Mouse (Mus musculus) fibroblast of lung, adult 2 months (primary cell): ENCODE measurements around the gene Gjc3.
"Not testable (repeated sequence)": the region's sequence is repeated elsewhere in the genome, so short reads cannot be mapped to it uniquely, and the experiment has no call there.

ENCODE experiments used
- DNase-seq: peaks from one replicate; pipeline ENCODE4 v3.0.0-alpha.2; 2011; ENCODE audit warnings: low read depth

Gene Gjc3

GRCm38 (mm10) chr5:137962945-137963344 lies at the start of gene Gjc3:
Gene Gjc3, minus strand, starts transcription at chr5:137963098.
- no peak for DNase-seq

- no peak for DNase-seq
Observed at GRCm38 (mm10) chr5:138012382-138012781, 49.5 kb upstream of the Gjc3 start.

- no peak for DNase-seq
Observed at GRCm38 (mm10) chr5:138009437-138009836, 46.5 kb upstream of the Gjc3 start.

GRCm38 (mm10) chr5:137986351-137986750 lies 23.5 kb upstream of the Gjc3 start:
- no peak for DNase-seq

GRCm38 (mm10) chr5:137981300-137981699 lies 18.4 kb upstream of the Gjc3 start, which contains the start of gene Azgp1:
Gene Azgp1, plus strand, starts transcription at chr5:137981520.
- DNase-seq: no peak

- no peak for DNase-seq
Observed at GRCm38 (mm10) chr5:137979081-137979480, 16.2 kb upstream of the Gjc3 start.

- no peak for DNase-seq
Observed at GRCm38 (mm10) chr5:137977291-137977690, 14.4 kb upstream of the Gjc3 start.

- no peak for DNase-seq
Observed at GRCm38 (mm10) chr5:137975434-137975833, 12.5 kb upstream of the Gjc3 start.

GRCm38 (mm10) chr5:137974724-137975123 lies 11.8 kb upstream of the Gjc3 start:
- no peak for DNase-seq

GRCm38 (mm10) chr5:137973738-137974137 lies 10.8 kb upstream of the Gjc3 start:
- DNase-seq: no peak

- DNase-seq: no peak
Observed at GRCm38 (mm10) chr5:137973161-137973560, 10.3 kb upstream of the Gjc3 start.

- DNase-seq: no peak
Observed at GRCm38 (mm10) chr5:137966492-137966891, 3.6 kb upstream of the Gjc3 start.

GRCm38 (mm10) chr5:137956404-137956803 lies 6.5 kb downstream of the Gjc3 start:
- DNase-seq: no peak

- DNase-seq: no peak
Observed at GRCm38 (mm10) chr5:137951218-137951617, 11.7 kb downstream of the Gjc3 start.

- no peak for DNase-seq
Observed at GRCm38 (mm10) chr5:137947303-137947702, 15.6 kb downstream of the Gjc3 start.

- DNase-seq: no peak
Observed at GRCm38 (mm10) chr5:137943133-137943532, 19.8 kb downstream of the Gjc3 start.

GRCm38 (mm10) chr5:137940948-137941347 lies 21.9 kb downstream of the Gjc3 start:
- no peak for DNase-seq

- DNase-seq: no peak
Observed at GRCm38 (mm10) chr5:137937238-137937637, 25.7 kb downstream of the Gjc3 start.

- no peak for DNase-seq
Observed at GRCm38 (mm10) chr5:137936486-137936885, 26.4 kb downstream of the Gjc3 start.

- not testable (repeated sequence) for DNase-seq
Observed at GRCm38 (mm10) chr5:137933934-137934333, 29.0 kb downstream of the Gjc3 start.

GRCm38 (mm10) chr5:137928439-137928838 lies 34.5 kb downstream of the Gjc3 start:
- DNase-seq: no peak

- DNase-seq: no peak
Observed at GRCm38 (mm10) chr5:137922171-137922570, 40.7 kb downstream of the Gjc3 start.

- peak; percentile 4 for DNase-seq
Observed at GRCm38 (mm10) chr5:137921532-137921931, 41.4 kb downstream of the Gjc3 start, which contains the start of gene Cyp3a13. Gene Cyp3a13, minus strand, starts transcription at chr5:137921619.

GRCm38 (mm10) chr5:137915550-137915949 lies 47.3 kb downstream of the Gjc3 start:
- no peak for DNase-seq

GRCm38 (mm10) chr5:137914508-137914907 lies 48.4 kb downstream of the Gjc3 start:
- no peak for DNase-seq
